Mouse (Mus musculus) adrenal gland, adult 10 weeks (tissue): ENCODE results near the gene Adcyap1r1. TPM values are rescaled to one million over a fixed set of nuclear protein-coding genes. Genes with fewer than 3 reads are reported as not detected.

Experiments used
- polyA plus RNA-seq: library from polyadenylated mRNA; stranded (reverse); fragments of 350-450 nt; fragmentation: Illumina TruSeq; extraction: RNeasy Lipid Tissue Mini Kit (QIAGEN cat#74804); gene quantifications from one replicate; pipeline ENCODE4 v1.2.3, GENCODE M21; 2014; ENCODE audit warnings: low read depth, low replicate concordance

Adcyap1r1 gene
- 15.7 TPM for polyA plus RNA-seq

GRCm38 (mm10) chr6:55451771-55452371 lies at the start of gene Adcyap1r1:
TSS of gene Adcyap1r1 (plus strand) at chr6:55451978.

Other genes starting within 250 kb of the Adcyap1r1 start
- 2.6 TPM for gene Mindy4, start 248.6 kb upstream of the Adcyap1r1 start, polyA plus RNA-seq
- 9.0 TPM for gene Aqp1, start 115.5 kb upstream of the Adcyap1r1 start, polyA plus RNA-seq
- gene Ghrhr, start 75.7 kb upstream of the Adcyap1r1 start, polyA plus RNA-seq = not detected
- not detected for gene Neurod6, start 229.3 kb downstream of the Adcyap1r1 start, polyA plus RNA-seq